Mouse (Mus musculus) heart, embryonic 11.5 days (tissue): ENCODE measurements around the gene Olfr798. TPM values are rescaled to one million over a fixed set of nuclear protein-coding genes. Genes with fewer than 3 reads are reported as not detected.

Experiments
- microRNA-seq: library from miRNA; unstranded; fragments of <30 nt; microRNA quantifications from one replicate; pipeline ENCODE4, GENCODE M21; 2016; ENCODE audit warnings: borderline number of aligned reads
- polyA plus RNA-seq: library from polyadenylated mRNA; unstranded; fragments of >200 nt; fragmentation: Nextera tagmentation; extraction: Ambion mirVana; gene quantifications from 2 replicates; pipeline ENCODE4 v1.2.1, GENCODE M21; 2014

Gene Olfr798
- polyA plus RNA-seq, 1 experiment from 2014 or later = not detected

Small RNAs within 50 kb of the gene (microRNA-seq; reads per million reads assigned to microRNA genes)
- not detected for gene Gm23252

Other genes starting within 250 kb of the Olfr798 start
- not detected in 2 replicates for gene Olfr784, start 243.9 kb downstream of the Olfr798 start, polyA plus RNA-seq
- not detected in 2 replicates for gene Olfr785, start 222.5 kb downstream of the Olfr798 start, polyA plus RNA-seq
- gene Olfr786, start 200.6 kb downstream of the Olfr798 start, polyA plus RNA-seq = not detected in 2 replicates
- not detected in 2 replicates for gene Olfr787, start 166.1 kb downstream of the Olfr798 start, polyA plus RNA-seq
- gene Olfr788, start 156.9 kb downstream of the Olfr798 start, polyA plus RNA-seq = not detected in 2 replicates
- not detected in 2 replicates for gene Olfr789, start 143.2 kb downstream of the Olfr798 start, polyA plus RNA-seq
- gene Olfr790, start 129.4 kb downstream of the Olfr798 start, polyA plus RNA-seq = not detected in 2 replicates
- gene Olfr791, start 106.1 kb downstream of the Olfr798 start, polyA plus RNA-seq = not detected in 2 replicates
- not detected in 2 replicates for gene Olfr792, start 88.8 kb downstream of the Olfr798 start, polyA plus RNA-seq
- gene Olfr794, start 60.3 kb downstream of the Olfr798 start, polyA plus RNA-seq = not detected in 2 replicates
- gene Olfr796, start 15.4 kb downstream of the Olfr798 start, polyA plus RNA-seq = not detected in 2 replicates
- gene Olfr799, start 9.6 kb upstream of the Olfr798 start, polyA plus RNA-seq = not detected in 2 replicates
- not detected in 2 replicates for gene Olfr800, start 29.8 kb upstream of the Olfr798 start, polyA plus RNA-seq
- not detected in 2 replicates for gene Olfr801, start 45.9 kb upstream of the Olfr798 start, polyA plus RNA-seq
- gene Olfr802, start 60.2 kb upstream of the Olfr798 start, polyA plus RNA-seq = 0.03 TPM in 1 of 2 replicates, not detected in the other
- not detected in 2 replicates for gene Olfr803, start 66.4 kb upstream of the Olfr798 start, polyA plus RNA-seq
- gene Olfr804, start 75.3 kb upstream of the Olfr798 start, polyA plus RNA-seq = not detected in 2 replicates
- gene Olfr805, start 101.4 kb upstream of the Olfr798 start, polyA plus RNA-seq = not detected in 2 replicates
- gene Olfr806, start 114.0 kb upstream of the Olfr798 start, polyA plus RNA-seq = not detected in 2 replicates
- not detected in 2 replicates for gene Olfr807, start 129.9 kb upstream of the Olfr798 start, polyA plus RNA-seq
- gene Olfr808, start 137.5 kb upstream of the Olfr798 start, polyA plus RNA-seq = not detected in 2 replicates
- gene Olfr809, start 146.7 kb upstream of the Olfr798 start, polyA plus RNA-seq = not detected in 2 replicates
- not detected in 2 replicates for gene Olfr810, start 167.0 kb upstream of the Olfr798 start, polyA plus RNA-seq
- gene Olfr811, start 176.5 kb upstream of the Olfr798 start, polyA plus RNA-seq = not detected in 2 replicates
- not detected in 2 replicates for gene Olfr812, start 218.2 kb upstream of the Olfr798 start, polyA plus RNA-seq
- gene Olfr813, start 227.4 kb upstream of the Olfr798 start, polyA plus RNA-seq = not detected in 2 replicates